Comparison of ENCODE assay signal across 8 mouse cellular contexts in the genomic region with DNA sequence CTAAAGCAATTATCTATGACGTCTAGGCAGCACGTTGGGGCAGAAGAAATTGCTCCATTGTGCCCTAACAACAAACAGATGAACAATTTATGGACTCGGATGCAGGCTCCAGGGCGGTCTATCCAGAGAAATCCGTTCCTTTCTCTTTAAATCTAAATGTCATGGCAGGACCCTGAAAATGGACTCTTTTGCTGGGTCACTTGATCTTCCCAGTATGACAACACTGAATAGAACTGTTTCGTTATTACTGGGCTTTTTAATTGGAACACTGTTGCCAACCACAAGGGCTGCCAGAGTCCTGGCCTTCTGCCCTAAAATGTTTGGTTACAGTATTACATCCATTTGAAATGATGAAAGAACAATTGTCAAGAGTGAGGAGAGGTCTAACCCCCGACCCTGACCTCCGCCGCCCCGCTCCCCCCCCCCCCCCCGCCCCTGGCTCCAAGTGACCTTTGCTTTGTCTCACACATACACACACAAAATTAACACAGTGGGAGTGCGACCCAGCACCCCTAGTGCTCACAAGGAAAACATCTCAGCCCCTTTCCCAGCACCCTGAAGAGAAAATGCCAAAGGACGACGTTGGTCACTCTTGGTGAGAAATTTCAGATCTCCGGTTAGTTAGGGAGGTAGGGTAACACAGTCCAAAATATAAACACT. TPM values are rescaled to one million over a fixed set of nuclear protein-coding genes. Genes with fewer than 3 reads are reported as not detected.
DNase-seq lines count a peak whose midpoint lies in the region; ATAC-seq and TF ChIP-seq lines count a peak whose summit lies in the region.

No protein-coding gene starts in this region.

- WGBS in lung, embryonic 15.5 days = 28% methylated on average over 15 of the region's 15 CpGs
- 26% methylated on average over 15 of the region's 15 CpGs for WGBS in forebrain, embryonic 10.5 days
- 25% methylated on average over 13 of the region's 15 CpGs for WGBS in kidney, postnatal 0 days
- WGBS in neural tube, embryonic 11.5 days = 11% methylated on average over 15 of the region's 15 CpGs

- no peak for DNase-seq in lung, postnatal 36 days
- DNase-seq in forebrain, embryonic 10.5 days (ENCODE audit: extremely low spot score, low spot score) = peak; percentile 14
- no peak for DNase-seq in kidney, postnatal 0 days (ENCODE audit: low spot score)
- DNase-seq in neural tube, embryonic 11.5 days (ENCODE audit: low spot score) = no peak
- DNase-seq in layer of hippocampus, postnatal 14 days (ENCODE audit: low spot score in 2 of 2) = no peak
- no peak for DNase-seq in adrenal gland, postnatal 4 days (ENCODE audit: low spot score in 2 of 2)
- no peak for DNase-seq in cerebellum, postnatal 36 days

- ATAC-seq in lung, embryonic 15.5 days (ENCODE audit: borderline replicate concordance, extremely low read depth, low FRiP score, low TSS enrichment) = no peak
- ATAC-seq in kidney, postnatal 0 days (replicated peaks; ENCODE audit: low FRiP score, low read depth) = no peak
- ATAC-seq in neural tube, embryonic 11.5 days (ENCODE audit: insufficient read depth, low FRiP score, low TSS enrichment) = no peak

- H3K27me3 ChIP-seq in lung, embryonic 15.5 days = no peaks in the 10 kb centered on the region
- H3K27me3 ChIP-seq in forebrain, embryonic 10.5 days (ENCODE audit: poor library complexity, severe bottlenecking) = peaks cover 38% of the 10 kb centered on the region
- no peaks in the 10 kb centered on the region for H3K27me3 ChIP-seq in kidney, postnatal 0 days (ENCODE audit: insufficient read depth, low read length)
- no peaks in the 10 kb centered on the region for H3K27me3 ChIP-seq in neural tube, embryonic 11.5 days (ENCODE audit: control insufficient read depth, insufficient read depth, low read length)

- peak overlapping the region; percentile 57 for H3K9ac ChIP-seq in lung, embryonic 15.5 days
- H3K9ac ChIP-seq in kidney, postnatal 0 days (ENCODE audit: low read depth, low read length) = peak overlapping the region; percentile 76
- peak overlapping the region; percentile 50 for H3K9ac ChIP-seq in neural tube, embryonic 11.5 days (ENCODE audit: low read length)

- H3K27ac ChIP-seq in lung, embryonic 15.5 days = peak overlapping the region; percentile 29; the same call in 1 of the 2 replicates
- peak overlapping the region; percentile 76 for H3K27ac ChIP-seq in forebrain, embryonic 10.5 days
- peak overlapping the region; percentile 69 for H3K27ac ChIP-seq in kidney, postnatal 0 days
- no peak overlapping the region for H3K27ac ChIP-seq in neural tube, embryonic 11.5 days (ENCODE audit: low read depth, low read length)

- no peaks in the 10 kb centered on the region for H3K36me3 ChIP-seq in lung, embryonic 15.5 days
- no peaks in the 10 kb centered on the region for H3K36me3 ChIP-seq in forebrain, embryonic 10.5 days (replicated peaks)
- no peaks in the 10 kb centered on the region for H3K36me3 ChIP-seq in kidney, postnatal 0 days (ENCODE audit: insufficient read depth, low read length)
- no peaks in the 10 kb centered on the region for H3K36me3 ChIP-seq in neural tube, embryonic 11.5 days (ENCODE audit: control insufficient read depth, insufficient read depth, low read length)

- no peak for TF ChIP-seq CTCF in kidney, postnatal 0 days (IDR thresholded peaks at IDR 0.05; ENCODE audit: low read depth)

- peak overlapping the region; percentile 74 for H3K4me2 ChIP-seq in lung, embryonic 15.5 days
- peak overlapping the region; percentile 79 for H3K4me2 ChIP-seq in kidney, postnatal 0 days (ENCODE audit: low read length)
- H3K4me2 ChIP-seq in neural tube, embryonic 11.5 days (ENCODE audit: low read depth) = peak overlapping the region; percentile 63

- peak overlapping the region; percentile 46 for H3K4me3 ChIP-seq in lung, embryonic 15.5 days
- H3K4me3 ChIP-seq in forebrain, embryonic 10.5 days = peak overlapping the region; percentile 44
- H3K4me3 ChIP-seq in kidney, postnatal 0 days (replicated peaks; ENCODE audit: low read depth, low read length) = peak overlapping the region; percentile 39
- H3K4me3 ChIP-seq in neural tube, embryonic 11.5 days (ENCODE audit: low read depth, low read length) = peak overlapping the region; percentile 27

- H3K9me3 ChIP-seq in lung, embryonic 15.5 days = no peaks in the 10 kb centered on the region
- no peaks in the 10 kb centered on the region for H3K9me3 ChIP-seq in forebrain, embryonic 10.5 days
- H3K9me3 ChIP-seq in kidney, postnatal 0 days (replicated peaks; ENCODE audit: low read length) = no peaks in the 10 kb centered on the region
- H3K9me3 ChIP-seq in neural tube, embryonic 11.5 days (ENCODE audit: control insufficient read depth, low read length) = no peaks in the 10 kb centered on the region

- H3K4me1 ChIP-seq in lung, embryonic 15.5 days = peaks cover 17% of the 10 kb centered on the region
- H3K4me1 ChIP-seq in forebrain, embryonic 10.5 days = peaks cover 18% of the 10 kb centered on the region
- no peaks in the 10 kb centered on the region for H3K4me1 ChIP-seq in kidney, postnatal 0 days (replicated peaks; ENCODE audit: insufficient read depth, low read length)
- peaks cover 7% of the 10 kb centered on the region for H3K4me1 ChIP-seq in neural tube, embryonic 11.5 days (ENCODE audit: control insufficient read depth, insufficient read depth, low read length)

RNA-seq across cellular contexts. Expression of gene Hfe, which starts 0.8 kb away (rescaled TPM):
- 8.6 and 10.8 TPM in 2 replicates for polyA plus RNA-seq in lung, embryonic 15.5 days (2015; fragmentation: Nextera tagmentation; extraction: Ambion mirVana)
- 1.3 and 1.5 TPM in 2 replicates for polyA plus RNA-seq in forebrain, embryonic 10.5 days (2016; fragmentation: Nextera tagmentation; extraction: Ambion mirVana)
- polyA plus RNA-seq in kidney, postnatal 0 days (2015; fragmentation: Nextera tagmentation; extraction: Ambion mirVana) = 16.8 and 18.0 TPM in 2 replicates
- polyA plus RNA-seq in neural tube, embryonic 11.5 days (2014; fragmentation: Nextera tagmentation; extraction: Ambion mirVana) = 3.2 and 3.3 TPM in 2 replicates
- 1 to 10 TPM; 3.4 to 5.4 TPM for total RNA-seq in layer of hippocampus, postnatal 14 days (2021)
- 10 to 100 TPM; 24.4 to 26.7 TPM for total RNA-seq in adrenal gland, postnatal 4 days (2021)

RNA-seq across cellular contexts. Expression of gene Hist1h4c, which starts 11.6 kb away (rescaled TPM):
- 8.2 and 9.4 TPM in 2 replicates for polyA plus RNA-seq in lung, embryonic 15.5 days (2015; fragmentation: Nextera tagmentation; extraction: Ambion mirVana)
- polyA plus RNA-seq in forebrain, embryonic 10.5 days (2016; fragmentation: Nextera tagmentation; extraction: Ambion mirVana) = 4.5 and 5.9 TPM in 2 replicates
- polyA plus RNA-seq in kidney, postnatal 0 days (2015; fragmentation: Nextera tagmentation; extraction: Ambion mirVana) = 5.2 and 7.4 TPM in 2 replicates
- 4.1 and 5.2 TPM in 2 replicates for polyA plus RNA-seq in neural tube, embryonic 11.5 days (2014; fragmentation: Nextera tagmentation; extraction: Ambion mirVana)
- total RNA-seq in layer of hippocampus, postnatal 14 days (2021) = 100 to 1,000 TPM in 1 of 2 experiments, 10 to 100 TPM in 1; 94.6 to 106 TPM
- 100 to 1,000 TPM; 220 to 275 TPM for total RNA-seq in adrenal gland, postnatal 4 days (2021)

RNA-seq across cellular contexts. Expression of gene Hist1h1t, which starts 14.2 kb away (rescaled TPM):
- polyA plus RNA-seq in lung, embryonic 15.5 days (2015; fragmentation: Nextera tagmentation; extraction: Ambion mirVana) = 0.22 and 0.35 TPM in 2 replicates
- not detected in 2 replicates for polyA plus RNA-seq in forebrain, embryonic 10.5 days (2016; fragmentation: Nextera tagmentation; extraction: Ambion mirVana)
- not detected in 2 replicates for polyA plus RNA-seq in kidney, postnatal 0 days (2015; fragmentation: Nextera tagmentation; extraction: Ambion mirVana)
- not detected in 2 replicates for polyA plus RNA-seq in neural tube, embryonic 11.5 days (2014; fragmentation: Nextera tagmentation; extraction: Ambion mirVana)
- total RNA-seq in layer of hippocampus, postnatal 14 days (2021) = not detected
- 1 to 10 TPM; 1.8 to 2.2 TPM for total RNA-seq in adrenal gland, postnatal 4 days (2021)

RNA-seq across cellular contexts. Expression of gene Hist1h2bc, which starts 25.8 kb away (rescaled TPM):
- polyA plus RNA-seq in lung, embryonic 15.5 days (2015; fragmentation: Nextera tagmentation; extraction: Ambion mirVana) = 60.8 and 63.6 TPM in 2 replicates
- polyA plus RNA-seq in forebrain, embryonic 10.5 days (2016; fragmentation: Nextera tagmentation; extraction: Ambion mirVana) = 17.2 and 19.3 TPM in 2 replicates
- polyA plus RNA-seq in kidney, postnatal 0 days (2015; fragmentation: Nextera tagmentation; extraction: Ambion mirVana) = 132 and 139 TPM in 2 replicates
- polyA plus RNA-seq in neural tube, embryonic 11.5 days (2014; fragmentation: Nextera tagmentation; extraction: Ambion mirVana) = 21.3 and 22.2 TPM in 2 replicates
- 10 to 100 TPM; 37.1 to 42.7 TPM for total RNA-seq in layer of hippocampus, postnatal 14 days (2021)
- total RNA-seq in adrenal gland, postnatal 4 days (2021) = 10 to 100 TPM; 92.5 to 95.2 TPM

RNA-seq across cellular contexts. Expression of gene Hist1h2ac, which starts 26.1 kb away (rescaled TPM):
- polyA plus RNA-seq in lung, embryonic 15.5 days (2015; fragmentation: Nextera tagmentation; extraction: Ambion mirVana) = 1.6 and 1.8 TPM in 2 replicates
- 1.00 and 1.1 TPM in 2 replicates for polyA plus RNA-seq in forebrain, embryonic 10.5 days (2016; fragmentation: Nextera tagmentation; extraction: Ambion mirVana)
- 0.75 and 1.1 TPM in 2 replicates for polyA plus RNA-seq in kidney, postnatal 0 days (2015; fragmentation: Nextera tagmentation; extraction: Ambion mirVana)
- 0.92 and 0.97 TPM in 2 replicates for polyA plus RNA-seq in neural tube, embryonic 11.5 days (2014; fragmentation: Nextera tagmentation; extraction: Ambion mirVana)
- 1 to 10 TPM; 2.9 TPM for total RNA-seq in layer of hippocampus, postnatal 14 days (2021)
- total RNA-seq in adrenal gland, postnatal 4 days (2021) = 10 to 100 TPM; 13.0 to 15.5 TPM
